ENCODE assay signal across 8 mouse cellular contexts in genomic region chr7:121391984-121392739, GRCm38 (mm10). TPM values are rescaled to one million over a fixed set of nuclear protein-coding genes. Genes with fewer than 3 reads are reported as not detected.
DNase-seq lines count a peak whose midpoint lies in the region; ATAC-seq lines count a peak whose summit lies in the region.
"Had no signal": no experiment of that assay in that cellular context is flagged by ENCODE, and none has a peak within 500 bp of the region (broad histone marks: within the 10 kb centered on the region; RNA-seq: fewer than 3 reads in every experiment).

No protein-coding gene starts in this region.

- H3K4me3 ChIP-seq in hindbrain, embryonic 13.5 days = peak overlapping the region; percentile 45
- peak overlapping the region; percentile 9; the same call in 1 of the 2 replicates for H3K4me3 ChIP-seq in liver, embryonic 12.5 days
- H3K4me3 ChIP-seq: liver, embryonic 15.5 days had no signal

- H3K4me1 ChIP-seq in hindbrain, embryonic 13.5 days (replicated peaks) = peaks cover 16% of the 10 kb centered on the region
- H3K4me1 ChIP-seq in liver, embryonic 12.5 days = no peaks in the 10 kb centered on the region
- H3K4me1 ChIP-seq: liver, embryonic 15.5 days had no signal

- peak; percentile 76 for ATAC-seq in hindbrain, embryonic 13.5 days (ENCODE audit: low FRiP score)
- no peak for ATAC-seq in liver, embryonic 12.5 days

- no peaks in the 10 kb centered on the region for H3K9me3 ChIP-seq in hindbrain, embryonic 13.5 days
- H3K9me3 ChIP-seq in liver, embryonic 12.5 days (replicated peaks) = no peaks in the 10 kb centered on the region
- H3K9me3 ChIP-seq: liver, embryonic 15.5 days had no signal

- H3K27ac ChIP-seq in hindbrain, embryonic 13.5 days = no peak overlapping the region
- H3K27ac ChIP-seq in liver, embryonic 12.5 days = no peak overlapping the region
- H3K27ac ChIP-seq: liver, embryonic 15.5 days had no signal

- peak overlapping the region; percentile 65 for H3K9ac ChIP-seq in hindbrain, embryonic 13.5 days
- no peak overlapping the region for H3K9ac ChIP-seq in liver, embryonic 12.5 days
- H3K9ac ChIP-seq: liver, embryonic 15.5 days had no signal

- WGBS in hindbrain, embryonic 13.5 days = 1% methylated on average over 71 of the region's 72 CpGs
- WGBS in liver, embryonic 12.5 days (ENCODE audit: insufficient replicate concordance) = 4% methylated on average over 72 of the region's 72 CpGs

- peaks cover 58% of the 10 kb centered on the region for H3K27me3 ChIP-seq in hindbrain, embryonic 13.5 days
- H3K27me3 ChIP-seq in liver, embryonic 12.5 days (replicated peaks) = peaks cover 41% of the 10 kb centered on the region
- H3K27me3 ChIP-seq in splenic B cell, adult 2 months (ENCODE audit: control insufficient read depth, insufficient read depth, low read length, poor library complexity, severe bottlenecking) = peaks cover 2% of the 10 kb centered on the region

- DNase-seq in left cerebral cortex, adult 18-20 months (ENCODE audit: low spot score in 2 of 2) = peak; percentile 54 to 76
- DNase-seq in left cerebral cortex, adult 11 months (ENCODE audit: low spot score) = no peak
- peak; percentile 65 for DNase-seq in embryo, embryonic 11 days
- DNase-seq in splenic B cell, adult 2 months (ENCODE audit: low read depth, low spot score) = peak; percentile 2
- no peak for DNase-seq in gastrocnemius, postnatal 14 days

- intact Hi-C loops in gastrocnemius, postnatal 14 days (cut with DNase I; ENCODE audit: low total_unique reads) = no loop called here

- peak overlapping the region; percentile 70 for H3K4me2 ChIP-seq in hindbrain, embryonic 13.5 days
- peak overlapping the region; percentile 36 for H3K4me2 ChIP-seq in liver, embryonic 12.5 days
- H3K4me2 ChIP-seq: liver, embryonic 15.5 days had no signal

- H3K36me3 ChIP-seq in hindbrain, embryonic 13.5 days = no peaks in the 10 kb centered on the region
- no peaks in the 10 kb centered on the region for H3K36me3 ChIP-seq in liver, embryonic 12.5 days
- H3K36me3 ChIP-seq in splenic B cell, adult 2 months (ENCODE audit: control insufficient read depth, insufficient read depth, low read length, poor library complexity, severe bottlenecking) = no peaks in the 10 kb centered on the region
- H3K36me3 ChIP-seq: liver, embryonic 15.5 days had no signal

RNA-seq across cellular contexts. Expression of gene Hs3st2, which starts 0.5 kb away (rescaled TPM):
- 10 to 100 TPM; 43.3 to 47.5 TPM for total RNA-seq in left cerebral cortex, adult 18-20 months (2021)
- 10.2 and 11.8 TPM in 2 replicates for polyA plus RNA-seq in hindbrain, embryonic 13.5 days (2015; fragmentation: Nextera tagmentation; extraction: Ambion mirVana)
- 0.13 and 0.32 TPM in 2 replicates for polyA plus RNA-seq in liver, embryonic 12.5 days (2016; fragmentation: Nextera tagmentation; extraction: Ambion mirVana)
- total RNA-seq in gastrocnemius, postnatal 14 days (2021) = not detected
- polyA plus RNA-seq: liver, embryonic 15.5 days had no signal

Comparison
In these comparisons a context has a peak if more than half of its experiments do, and no peak if none do; other contexts are left out.
1. DNase-seq: peak in left cerebral cortex, adult 18-20 months (2 of 2), embryo, embryonic 11 days (single experiment) and splenic B cell, adult 2 months (single experiment); none in left cerebral cortex, adult 11 months (single experiment) and gastrocnemius, postnatal 14 days (single experiment).
2. RNA of gene Hs3st2, which starts 0.5 kb away (total RNA-seq): 43.3 to 47.5 TPM in left cerebral cortex, adult 18-20 months; not detected in gastrocnemius, postnatal 14 days; every median in the first group is over 10 times any median in the second.